Mouse (Mus musculus): ENCODE measurements around the gene Insc. TPM values are rescaled to one million over a fixed set of nuclear protein-coding genes. Genes with fewer than 3 reads are reported as not detected.

Insc gene
- polyA plus RNA-seq, 1 experiment: 2.3 TPM

GRCm38 (mm10) chr7:114766523-114766922, 23.0 kb downstream of the Insc start:
- no peak for TF ChIP-seq POLR2A (IDR thresholded peaks at IDR 0.05; ENCODE audit: borderline replicate concordance, extremely low read depth, insufficient read depth, insufficient read length, poor library complexity, severe bottlenecking)
- no peak for DNase-seq (ENCODE audit: low read depth)

GRCm38 (mm10) chr7:114768516-114768915, 25.0 kb downstream of the Insc start:
- TF ChIP-seq POLR2A (IDR thresholded peaks at IDR 0.05; ENCODE audit: borderline replicate concordance, extremely low read depth, insufficient read depth, insufficient read length, poor library complexity, severe bottlenecking) (no peak), CTCF (IDR thresholded peaks at IDR 0.05; ENCODE audit: borderline replicate concordance, extremely low read depth, insufficient read depth, insufficient read length) (no peak)

GRCm38 (mm10) chr7:114769041-114769440, 25.5 kb downstream of the Insc start:
- no peak for DNase-seq (ENCODE audit: low read depth)
- no peak for TF ChIP-seq CTCF (IDR thresholded peaks at IDR 0.05; ENCODE audit: borderline replicate concordance, extremely low read depth, insufficient read depth, insufficient read length)
- TF ChIP-seq POLR2A (IDR thresholded peaks at IDR 0.05; ENCODE audit: borderline replicate concordance, extremely low read depth, insufficient read depth, insufficient read length, poor library complexity, severe bottlenecking): no peak

More at GRCm38 (mm10) chr7:114768516-114768915, 25.0 kb downstream of the Insc start:
- DNase-seq (ENCODE audit: low read depth): no peak

DNA sequence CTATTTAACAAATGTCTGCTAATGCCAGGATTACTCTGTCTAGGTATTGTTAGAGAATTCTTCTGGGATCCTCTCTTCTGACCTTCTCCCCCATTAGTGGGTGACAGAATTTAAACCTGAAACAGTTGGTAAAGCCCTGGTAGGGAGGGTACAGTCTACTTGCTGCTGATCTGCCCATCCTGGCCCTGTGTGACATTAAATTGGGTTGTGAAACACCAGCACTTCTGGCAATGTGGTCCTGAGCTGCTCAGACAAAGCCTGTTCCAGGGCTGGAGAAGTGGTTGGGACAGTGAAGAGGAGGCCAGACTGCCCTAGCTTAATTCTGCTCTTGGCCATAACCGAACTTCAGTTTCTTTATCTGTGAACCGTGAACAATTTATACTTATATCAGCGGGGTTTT, 27.1 kb downstream of the Insc start:
- DNase-seq (ENCODE audit: low read depth): no peak

GRCm38 (mm10) chr7:114771801-114772200, 28.3 kb downstream of the Insc start:
- TF ChIP-seq CTCF (IDR thresholded peaks at IDR 0.05; ENCODE audit: borderline replicate concordance, extremely low read depth, insufficient read depth, insufficient read length) (no peak), POLR2A (IDR thresholded peaks at IDR 0.05; ENCODE audit: borderline replicate concordance, extremely low read depth, insufficient read depth, insufficient read length, poor library complexity, severe bottlenecking) (no peak)
- no peak for DNase-seq (ENCODE audit: low read depth)

More for the DNA sequence above, 27.1 kb downstream of the Insc start:
- TF ChIP-seq CTCF (IDR thresholded peaks at IDR 0.05; ENCODE audit: borderline replicate concordance, extremely low read depth, insufficient read depth, insufficient read length) (no peak), POLR2A (IDR thresholded peaks at IDR 0.05; ENCODE audit: borderline replicate concordance, extremely low read depth, insufficient read depth, insufficient read length, poor library complexity, severe bottlenecking) (no peak)

- DNase-seq (ENCODE audit: low read depth): no peak
- TF ChIP-seq POLR2A (IDR thresholded peaks at IDR 0.05; ENCODE audit: borderline replicate concordance, extremely low read depth, insufficient read depth, insufficient read length, poor library complexity, severe bottlenecking) (no peak), CTCF (IDR thresholded peaks at IDR 0.05; ENCODE audit: borderline replicate concordance, extremely low read depth, insufficient read depth, insufficient read length) (no peak)
These were observed 30.3 kb downstream of the Insc start for GRCm38 (mm10) chr7:114773781-114774180.

- TF ChIP-seq CTCF (IDR thresholded peaks at IDR 0.05; ENCODE audit: borderline replicate concordance, extremely low read depth, insufficient read depth, insufficient read length): no peak
- TF ChIP-seq POLR2A (IDR thresholded peaks at IDR 0.05; ENCODE audit: borderline replicate concordance, extremely low read depth, insufficient read depth, insufficient read length, poor library complexity, severe bottlenecking): no peak
- no peak for DNase-seq (ENCODE audit: low read depth)
These were observed 32.4 kb downstream of the Insc start for GRCm38 (mm10) chr7:114775856-114776255.

DNA sequence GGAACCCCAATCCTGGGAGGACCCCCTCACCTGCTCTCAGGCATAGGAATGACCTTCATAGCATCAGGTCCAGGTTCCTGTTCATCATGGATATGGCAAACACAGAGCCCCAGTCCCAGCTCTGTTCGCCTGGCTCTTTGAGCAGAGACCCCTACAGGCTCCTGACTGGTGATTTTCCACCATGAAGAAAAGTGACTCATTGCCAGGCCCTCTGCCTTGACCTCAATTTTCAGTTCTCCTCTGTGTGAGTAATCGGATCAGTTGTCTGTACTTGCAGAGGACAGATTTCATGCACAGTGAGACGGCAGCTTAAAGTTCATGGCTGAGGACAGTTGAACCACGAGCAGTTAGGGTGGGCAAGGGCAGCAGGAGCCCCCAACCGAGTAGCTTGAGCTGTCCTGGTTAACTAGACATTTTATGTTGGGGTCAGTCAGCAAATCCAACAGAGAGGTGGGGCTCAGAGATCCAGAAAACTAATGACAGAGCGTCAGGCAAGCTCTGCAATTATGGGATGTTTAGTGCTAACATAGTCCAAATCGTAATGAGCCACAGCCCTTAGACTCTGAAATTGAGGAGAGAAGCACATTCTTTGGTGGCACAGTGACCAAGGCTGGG, 34.8 kb downstream of the Insc start:
- TF ChIP-seq POLR2A (IDR thresholded peaks at IDR 0.05; ENCODE audit: borderline replicate concordance, extremely low read depth, insufficient read depth, insufficient read length, poor library complexity, severe bottlenecking): no peak
- DNase-seq (ENCODE audit: low read depth): no peak

GRCm38 (mm10) chr7:114779056-114779660, 35.7 kb downstream of the Insc start:
- DNase-seq (ENCODE audit: low read depth): no peak
- TF ChIP-seq CTCF (IDR thresholded peaks at IDR 0.05; ENCODE audit: borderline replicate concordance, extremely low read depth, insufficient read depth, insufficient read length): no peak
- no peak for TF ChIP-seq POLR2A (IDR thresholded peaks at IDR 0.05; ENCODE audit: borderline replicate concordance, extremely low read depth, insufficient read depth, insufficient read length, poor library complexity, severe bottlenecking)

DNA sequence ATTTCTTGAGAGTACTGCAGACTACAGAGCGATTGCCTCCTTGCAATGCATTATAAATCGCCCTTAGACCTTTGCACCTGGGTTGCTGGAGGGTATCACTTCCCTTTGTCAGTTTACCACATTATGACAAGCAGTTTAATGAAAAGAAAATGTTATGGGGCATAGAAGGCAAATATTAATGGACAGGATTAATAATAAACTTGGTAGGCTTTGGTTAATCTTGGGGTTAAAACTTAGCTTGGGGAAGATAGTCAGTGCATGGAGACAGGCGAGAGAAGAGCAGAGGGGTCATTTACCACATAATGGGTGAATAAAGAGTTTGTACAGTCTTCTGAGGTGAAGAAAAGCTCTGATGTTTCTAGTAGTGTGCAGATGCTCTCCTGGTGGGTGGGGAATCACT, 39.8 kb downstream of the Insc start:
- DNase-seq (ENCODE audit: low read depth): no peak
- TF ChIP-seq CTCF (IDR thresholded peaks at IDR 0.05; ENCODE audit: borderline replicate concordance, extremely low read depth, insufficient read depth, insufficient read length): no peak
- no peak for TF ChIP-seq POLR2A (IDR thresholded peaks at IDR 0.05; ENCODE audit: borderline replicate concordance, extremely low read depth, insufficient read depth, insufficient read length, poor library complexity, severe bottlenecking)

DNA sequence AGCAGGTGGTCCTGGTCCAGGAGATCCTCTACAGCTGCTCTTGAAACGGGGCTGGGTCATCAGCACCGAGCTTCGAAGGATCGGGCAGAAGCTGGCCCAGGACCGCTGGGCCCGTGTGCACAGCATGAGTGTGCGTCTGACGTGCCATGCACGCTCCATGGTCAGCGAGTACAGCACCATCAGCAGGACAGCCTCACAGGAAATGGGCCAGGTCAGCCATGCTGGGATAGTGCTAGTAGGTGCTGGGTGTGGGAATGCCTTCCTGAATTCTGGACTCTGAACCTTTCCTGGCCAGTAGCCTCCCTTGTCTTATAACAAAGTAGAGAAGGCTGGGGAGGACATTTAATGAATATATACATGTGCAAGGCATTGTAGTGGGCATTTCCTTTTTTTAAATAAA, 47.6 kb downstream of the Insc start:
- TF ChIP-seq CTCF (IDR thresholded peaks at IDR 0.05; ENCODE audit: borderline replicate concordance, extremely low read depth, insufficient read depth, insufficient read length): no peak
- no peak for TF ChIP-seq POLR2A (IDR thresholded peaks at IDR 0.05; ENCODE audit: borderline replicate concordance, extremely low read depth, insufficient read depth, insufficient read length, poor library complexity, severe bottlenecking)
- DNase-seq (ENCODE audit: low read depth): no peak

DNA sequence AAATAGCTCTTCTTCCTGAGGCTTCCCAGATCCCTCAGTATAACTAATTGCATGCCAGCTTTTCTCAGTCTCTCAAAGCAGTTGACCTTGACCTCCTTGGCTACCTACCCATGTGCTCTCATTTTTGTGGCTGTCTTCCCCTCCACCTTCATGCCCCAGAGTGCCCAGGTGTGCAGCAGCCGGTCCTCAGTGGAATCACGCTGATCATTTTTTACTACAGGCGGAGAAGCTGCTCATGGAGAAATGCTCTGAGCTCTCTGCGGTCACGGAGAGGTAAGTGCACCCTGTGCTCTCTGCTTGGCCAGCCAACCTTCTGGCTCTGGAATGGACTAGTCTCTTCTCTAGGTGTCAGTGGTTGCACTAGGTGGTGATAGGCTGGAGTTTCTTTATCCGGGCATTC, 48.5 kb downstream of the Insc start:
- TF ChIP-seq POLR2A (IDR thresholded peaks at IDR 0.05; ENCODE audit: borderline replicate concordance, extremely low read depth, insufficient read depth, insufficient read length, poor library complexity, severe bottlenecking) (no peak), CTCF (IDR thresholded peaks at IDR 0.05; ENCODE audit: borderline replicate concordance, extremely low read depth, insufficient read depth, insufficient read length) (no peak)

More for the DNA sequence above, 48.5 kb downstream of the Insc start:
- DNase-seq (ENCODE audit: low read depth): no peak

Data from brain, embryonic 14.5 days (tissue).